Mouse (Mus musculus): ENCODE data around the gene ccdc198.

Gene ccdc198

DNA sequence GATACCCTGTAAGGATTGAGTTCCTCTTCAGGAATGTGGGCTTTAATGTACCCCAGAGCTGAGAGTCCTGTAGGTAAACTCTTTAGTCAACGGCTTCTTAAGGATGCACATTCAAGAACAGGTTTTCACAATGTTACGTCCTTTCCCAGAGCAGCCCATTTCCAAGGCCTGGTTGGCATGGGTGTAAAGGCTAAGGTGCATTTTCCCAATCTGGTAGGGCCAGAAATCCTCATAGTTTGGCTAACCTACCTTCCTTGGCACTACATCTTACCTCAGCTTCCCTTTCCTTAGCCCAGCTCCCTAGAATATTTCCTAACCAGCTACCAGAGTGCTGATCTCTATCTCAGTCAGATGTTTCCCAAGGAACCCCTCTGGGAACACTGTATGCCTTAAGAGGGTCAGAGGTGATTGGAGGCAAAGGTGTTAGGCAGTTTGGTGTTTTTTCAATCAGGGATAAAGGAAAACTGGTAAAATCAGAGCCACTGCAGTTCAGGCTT is 48.2 kb downstream of the ccdc198 start:
- DNase-seq (ENCODE audit: low spot score): no peak

DNA sequence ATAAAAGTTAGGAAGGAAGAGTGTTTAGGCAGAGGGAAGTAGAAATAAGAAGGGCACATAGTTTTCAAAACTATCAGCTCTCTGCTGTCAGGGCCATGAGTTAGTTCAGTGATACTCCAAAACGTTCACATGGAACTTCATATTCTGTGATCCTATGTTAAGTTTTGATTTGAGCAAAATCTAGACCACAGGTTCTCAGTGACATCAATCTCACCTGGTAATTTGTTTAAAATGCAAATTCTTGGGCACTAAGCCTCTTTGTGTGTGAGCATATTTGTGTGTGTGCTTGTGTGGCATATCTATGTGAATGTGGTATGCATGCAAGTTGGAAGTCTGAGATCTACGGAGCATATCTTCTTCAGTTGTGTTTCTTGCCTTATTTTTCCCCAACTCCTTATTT is 59.0 kb downstream of the ccdc198 start:
- no peak for DNase-seq (ENCODE audit: low spot score)

DNA sequence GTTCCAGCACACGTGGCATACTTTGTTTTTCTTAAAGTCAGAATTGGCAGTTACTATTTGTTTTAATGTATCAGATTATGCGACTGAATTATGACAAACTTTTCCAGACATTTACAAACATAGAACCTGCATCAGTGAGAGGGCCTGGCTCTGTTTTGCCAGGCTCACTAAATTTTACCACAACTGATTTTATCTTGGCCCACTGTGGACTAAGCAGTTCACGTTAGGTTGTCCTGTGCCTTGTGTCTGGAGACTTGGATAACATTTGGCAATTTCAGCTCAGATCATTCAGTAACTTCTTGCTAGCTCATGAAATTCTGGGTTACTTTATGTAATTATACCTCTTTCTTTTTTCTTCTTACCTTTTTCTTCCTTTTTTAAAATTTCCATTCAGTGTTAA is 65.5 kb downstream of the ccdc198 start:
- no peak for DNase-seq (ENCODE audit: low spot score)

DNA sequence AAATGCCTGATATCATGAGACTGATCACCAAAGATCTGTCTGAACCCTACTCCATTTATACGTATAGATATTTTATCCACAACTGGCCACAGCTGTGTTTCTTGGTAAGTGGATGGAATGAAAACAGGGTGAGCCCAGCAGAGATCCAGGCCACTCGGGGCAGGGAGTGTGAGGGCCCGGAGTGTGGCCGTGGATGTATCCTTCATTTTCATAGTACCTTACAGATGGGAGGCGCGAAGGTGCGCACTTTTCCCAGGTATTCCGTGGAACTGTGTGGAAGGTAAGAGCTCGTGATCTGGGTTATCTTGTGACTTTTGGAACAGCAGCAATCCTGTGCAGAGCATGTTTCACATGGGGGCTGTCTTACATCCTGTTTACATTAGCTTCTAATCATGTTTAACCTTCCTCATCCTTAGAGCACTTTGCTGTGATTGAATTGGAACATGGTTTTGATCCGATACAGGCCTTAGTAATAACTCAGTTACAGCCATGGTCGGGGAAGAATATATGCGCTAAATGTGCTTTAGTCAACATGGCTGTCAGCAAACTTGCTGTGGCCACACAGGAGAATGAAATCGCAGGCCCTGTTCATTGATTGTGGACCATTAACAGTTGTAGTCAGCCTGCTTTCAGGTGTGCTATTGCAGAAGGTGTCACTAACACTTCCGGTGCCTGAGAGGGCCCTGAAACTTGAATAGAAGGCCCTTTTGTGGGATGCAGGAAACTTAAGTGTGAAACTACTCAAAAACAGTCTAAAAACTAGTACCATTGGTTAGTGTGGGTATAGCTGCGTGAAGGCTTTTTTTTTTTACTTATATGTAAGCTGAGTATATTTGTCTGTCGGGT is 71.8 kb downstream of the ccdc198 start:
- DNase-seq (ENCODE audit: low spot score): no peak

DNA sequence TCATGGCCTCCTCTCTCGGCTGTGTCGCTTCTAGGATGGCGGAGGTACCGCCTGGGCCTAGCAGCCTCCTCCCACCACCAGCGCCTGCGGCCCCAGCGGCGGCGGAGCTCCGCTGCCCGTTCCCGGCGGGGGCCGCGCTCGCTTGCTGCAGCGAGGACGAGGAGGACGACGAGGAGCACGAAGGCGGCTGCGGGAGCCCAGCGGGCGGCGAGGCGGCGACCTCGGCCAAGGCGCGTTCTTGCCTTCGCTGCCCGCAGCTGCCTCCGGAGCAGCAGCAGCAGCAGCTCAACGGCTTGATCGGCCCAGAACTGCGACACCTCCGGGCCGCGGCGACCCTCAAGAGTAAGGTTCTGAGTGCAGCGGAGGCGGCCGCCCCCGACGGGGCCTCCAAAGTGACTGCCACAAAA is 72.7 kb downstream of the ccdc198 start:
- peak; percentile 41 for DNase-seq (ENCODE audit: low spot score)

DNA sequence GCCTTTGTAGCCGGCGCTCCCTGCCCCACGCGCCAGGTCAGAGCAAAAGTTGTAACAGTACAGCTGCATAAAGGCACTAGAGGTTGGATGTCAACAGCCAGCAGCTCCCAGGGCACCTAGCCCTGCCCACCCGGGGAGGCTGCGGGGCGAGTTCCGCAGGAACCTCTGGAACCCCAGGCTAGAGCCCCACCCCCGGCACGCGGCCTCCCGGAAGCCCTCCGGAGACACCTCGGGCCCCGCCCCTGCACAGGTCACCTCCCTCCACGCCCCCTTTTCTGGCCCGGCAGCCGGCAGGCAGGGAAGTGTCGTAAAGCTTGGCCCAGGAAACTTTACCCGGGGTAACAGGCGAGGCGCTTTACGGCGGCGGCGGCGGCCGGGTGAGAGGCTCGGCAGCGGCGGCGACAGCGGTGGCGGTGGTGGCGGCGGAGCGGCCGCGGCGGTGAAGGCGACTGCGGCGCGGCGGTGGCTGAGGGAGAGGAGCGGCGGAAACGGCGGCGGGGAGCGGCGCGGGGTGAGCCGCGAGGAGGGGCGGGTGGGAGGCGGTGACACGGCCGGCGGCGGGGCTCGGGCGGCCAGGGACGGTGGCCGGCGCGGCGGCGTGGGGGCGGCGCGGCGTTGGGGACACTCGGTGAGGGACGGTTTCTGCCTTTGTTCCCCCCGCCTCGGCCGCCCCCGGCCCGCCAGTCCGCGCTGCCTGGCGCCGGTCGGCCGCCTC is 73.2 kb downstream of the ccdc198 start, which contains the start of gene Naa30:
TSS of gene Naa30 (plus strand) at position 360 of the 715 bp plus-strand sequence.
- peak; percentile 98 for DNase-seq (ENCODE audit: low spot score)

DNA sequence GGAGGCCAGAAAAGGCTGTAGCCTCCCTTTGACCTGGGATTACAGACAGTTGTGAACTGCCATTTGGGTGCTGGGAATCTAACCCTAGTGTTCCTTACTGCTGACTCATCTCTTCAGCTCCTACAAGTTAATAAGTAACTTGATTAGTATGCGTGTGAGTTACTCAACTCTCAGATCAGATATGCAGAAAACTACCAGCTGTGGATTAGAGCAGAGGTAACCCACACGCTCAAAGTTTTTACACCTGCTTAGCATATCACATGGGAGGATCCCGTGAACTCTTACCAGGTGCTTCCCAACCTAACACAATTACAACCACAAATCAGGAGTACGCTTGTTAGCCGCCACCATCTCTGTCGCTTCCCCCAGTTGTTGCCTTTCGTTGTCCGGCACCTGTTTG is 74.0 kb downstream of the ccdc198 start:
- DNase-seq (ENCODE audit: low spot score): no peak

All from urinary bladder, postnatal 14 days (tissue).